Mouse (Mus musculus): ENCODE results near the gene Rasa3. TPM values are rescaled to one million over a fixed set of nuclear protein-coding genes. Genes with fewer than 3 reads are reported as not detected.

Gene Rasa3
- total and polyA plus RNA-seq, 3 experiments, result 22.4 to 28.0 TPM; not detected in 1

DNA sequence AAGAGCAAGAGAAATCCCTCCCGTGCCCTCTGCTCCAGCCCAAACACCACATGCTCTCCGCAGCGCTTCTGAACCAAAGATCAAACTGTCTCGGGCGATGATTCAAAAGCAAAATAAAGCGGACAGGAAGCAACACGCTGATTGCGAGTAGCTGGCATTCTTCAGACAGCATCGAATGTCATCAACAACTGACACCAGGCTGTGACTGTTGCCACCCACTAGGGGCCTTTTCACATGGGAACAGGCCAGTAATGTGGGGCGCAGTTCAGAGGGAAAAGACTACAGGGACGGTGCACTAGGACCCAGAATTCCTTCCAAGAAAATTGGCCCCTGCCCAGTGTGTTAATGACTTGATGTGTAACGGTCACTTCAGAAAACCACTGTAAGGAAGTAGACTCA, 1.1 kb downstream of the Rasa3 start:
- Histone ChIP-seq H3K9me3 (replicated peaks; ENCODE audit: insufficient read depth, low read length) (no peaks in the 10 kb centered on the region), H3K27ac (ENCODE audit: control insufficient read depth, low read depth, low read length) (peak overlapping the region; percentile 58), H3K9ac (ENCODE audit: control insufficient read depth, low read depth, low read length, poor library complexity, severe bottlenecking) (peak overlapping the region; percentile 81), H3K79me2 (ENCODE audit: control insufficient read depth, insufficient read depth, low read length, poor library complexity) (peaks cover 33% of the 10 kb centered on the region), H3K36me3 (ENCODE audit: control insufficient read depth in 1 of 2, insufficient read depth in 2 of 2, low read length in 2 of 2) (peaks cover 0 to 22% of the 10 kb centered on the region in 2 experiments; a peak in 2 of 4 replicates), H3K4me3 (ENCODE audit: control insufficient read depth in 1 of 2, insufficient read depth in 1 of 2, low read depth in 2 of 2, low read length in 2 of 2) (peak overlapping the region; percentile 69 to 97), H3K27me3 (ENCODE audit: control insufficient read depth in 1 of 2, insufficient read depth in 2 of 2, low read length in 2 of 2) (no peaks in the 10 kb centered on the region), H3K4me1 (ENCODE audit: control insufficient read depth in 1 of 2, insufficient read depth in 2 of 2, low read length in 2 of 2) (peaks cover 18 to 38% of the 10 kb centered on the region in 2 experiments)
- TF ChIP-seq MEF2A (IDR thresholded peaks at IDR 0.05; ENCODE audit: extremely low read depth, insufficient replicate concordance, low read depth, low read length, poor library complexity, severe bottlenecking), result no peak
- TF ChIP-seq SIN3A (IDR thresholded peaks at IDR 0.05; ENCODE audit: low read length), result peak; percentile 81
- TF ChIP-seq EP300 (IDR thresholded peaks at IDR 0.05; ENCODE audit: low read depth in 1 of 2, low read length in 2 of 2), result peak; percentile 46 to 67; a peak in 3 of 4 replicates
- no peak for TF ChIP-seq ZNF384 (IDR thresholded peaks at IDR 0.05; ENCODE audit: low read depth, low read length)
- TF ChIP-seq CHD2 (IDR thresholded peaks at IDR 0.05; ENCODE audit: low read length), result no peak
- TF ChIP-seq POLR2AphosphoS2 (IDR thresholded peaks at IDR 0.05; ENCODE audit: low read length), result no peak
- peak; percentile 81 for TF ChIP-seq ETS1 (IDR thresholded peaks at IDR 0.05; ENCODE audit: low read depth, low read length)
- no peak for TF ChIP-seq NELFE (IDR thresholded peaks at IDR 0.05; ENCODE audit: low read depth, low read length)
- no peak for TF ChIP-seq RAD21 (IDR thresholded peaks at IDR 0.05; ENCODE audit: low read depth, low read length)
- peak; percentile 76; the same call in 1 of the 2 replicates for TF ChIP-seq MYB (IDR thresholded peaks at IDR 0.05; ENCODE audit: low read depth, low read length)
- TF ChIP-seq CHD1 (IDR thresholded peaks at IDR 0.05; ENCODE audit: low read depth, low read length), result no peak; the same call in 1 of the 2 replicates
- no peak for TF ChIP-seq UBTF (IDR thresholded peaks at IDR 0.05; ENCODE audit: borderline replicate concordance, insufficient read depth, low read depth, low read length)
- no peak for TF ChIP-seq E2F4 (IDR thresholded peaks at IDR 0.05; ENCODE audit: borderline replicate concordance, low read depth, low read length)
- no peak for TF ChIP-seq HCFC1 (IDR thresholded peaks at IDR 0.05; ENCODE audit: low read depth, low read length)
- peak; percentile 68 for TF ChIP-seq MAX (IDR thresholded peaks at IDR 0.05; ENCODE audit: low read length)
- TF ChIP-seq KAT2A (conservative IDR thresholded peaks at IDR 0.05; ENCODE audit: low read depth, low read length), result no peak
- TF ChIP-seq MXI1 (IDR thresholded peaks at IDR 0.05; ENCODE audit: low read depth, low read length), result peak; percentile 62
- 0 out of 2 replicates have a peak, but pooled peaks have one; percentile 1 for TF ChIP-seq SMC3 (IDR thresholded peaks at IDR 0.05; ENCODE audit: low read depth, low read length)
- TF ChIP-seq POLR2AphosphoS5 (IDR thresholded peaks at IDR 0.05; ENCODE audit: borderline replicate concordance, low read depth, low read length), result no peak
- TF ChIP-seq MYC (IDR thresholded peaks at IDR 0.05; ENCODE audit: low read depth, low read length), result 0 out of 2 replicates have a peak, but pooled peaks have one; percentile 31
- TF ChIP-seq USF2 (IDR thresholded peaks at IDR 0.05; ENCODE audit: borderline replicate concordance in 1 of 2, insufficient read depth in 1 of 2, low read depth in 1 of 2, low read length in 2 of 2), result no peak
- no peak for TF ChIP-seq TBP (IDR thresholded peaks at IDR 0.05; ENCODE audit: low read depth, low read length)
- TF ChIP-seq CTCF (IDR thresholded peaks at IDR 0.05 in 2 of 3, conservative IDR thresholded peaks at IDR 0.05 in 1 of 3; ENCODE audit: control insufficient read depth in 1 of 3, insufficient read depth in 1 of 3, low read depth in 2 of 3, low read length in 3 of 3, poor library complexity in 1 of 3, severe bottlenecking in 1 of 3), result peak in 2 of 3 experiments; percentile 2 to 9; a peak in 1 of 6 replicates
- TF ChIP-seq BHLHE40 (IDR thresholded peaks at IDR 0.05; ENCODE audit: borderline replicate concordance, low read depth, low read length), result no peak
- TF ChIP-seq ZMIZ1 (IDR thresholded peaks at IDR 0.05; ENCODE audit: low read depth, low read length), result no peak
- TF ChIP-seq POLR2A (IDR thresholded peaks at IDR 0.05; ENCODE audit: control insufficient read depth in 1 of 2, insufficient read depth in 1 of 2, low read depth in 1 of 2, low read length in 2 of 2, poor library complexity in 1 of 2), result no peak
- no peak for TF ChIP-seq JUND (IDR thresholded peaks at IDR 0.05; ENCODE audit: low read depth, low read length)
- DNase-seq (ENCODE audit: low read depth, low spot score), result peak; percentile 80

All from MEL (cell line).